Mouse (Mus musculus): ENCODE data around the gene Csrp1. TPM values are rescaled to one million over a fixed set of nuclear protein-coding genes. Genes with fewer than 3 reads are reported as not detected.
A peak's percentile ranks its signal among the peaks of the same experiment; 100 is the strongest.

Csrp1 gene
- polyA plus RNA-seq, 1 experiment from 2014 or later = 28.0 TPM

DNA sequence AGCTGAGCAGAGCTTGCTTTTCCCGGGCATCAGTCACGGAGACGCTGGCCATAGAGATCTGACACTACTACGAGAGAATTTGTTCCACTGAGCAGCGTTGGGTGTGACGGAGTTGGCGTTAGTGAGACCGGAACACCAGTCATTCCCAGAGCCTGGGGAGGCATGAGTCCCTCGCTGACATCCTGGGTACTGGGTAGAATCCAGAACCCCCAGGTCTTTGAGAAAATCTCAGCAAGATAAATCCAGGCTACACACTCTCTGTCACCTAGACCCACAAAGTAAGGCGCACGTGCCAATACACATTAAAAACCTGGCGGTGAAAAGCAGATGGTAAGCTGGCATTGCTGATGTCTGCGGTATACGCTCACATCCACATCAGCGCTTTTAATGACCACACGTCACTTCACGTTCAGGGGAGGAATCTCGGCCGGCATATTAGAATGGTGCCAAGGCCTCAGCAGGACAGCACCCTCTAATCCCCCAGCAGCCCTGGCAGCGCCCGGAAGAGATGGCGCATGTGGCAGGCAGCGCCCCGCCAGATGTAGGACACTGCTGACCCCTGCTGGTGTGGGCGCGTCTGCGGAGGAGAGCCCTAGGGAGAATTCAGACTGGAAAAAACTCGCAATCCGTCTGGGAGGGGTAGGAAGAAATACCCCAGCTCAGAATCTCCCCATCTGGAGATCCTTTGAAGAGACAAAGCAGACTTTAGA, 20.7 kb upstream of the Csrp1 start:
- 3% methylated on average over 29 of the region's 29 CpGs for WGBS
- Histone ChIP-seq H3K4me1 (replicated peaks) (peaks cover 23% of the 10 kb centered on the region), H3K9ac (peak overlapping the region; percentile 52), H3K36me3 (no peaks in the 10 kb centered on the region), H3K27me3 (peaks cover 19% of the 10 kb centered on the region), H3K27ac (replicated peaks) (peak overlapping the region; percentile 68), H3K4me3 (peak overlapping the region; percentile 34), H3K4me2 (peak overlapping the region; percentile 60), H3K9me3 (no peaks in the 10 kb centered on the region)
- ATAC-seq (ENCODE audit: low read depth) = peak; percentile 71

DNA sequence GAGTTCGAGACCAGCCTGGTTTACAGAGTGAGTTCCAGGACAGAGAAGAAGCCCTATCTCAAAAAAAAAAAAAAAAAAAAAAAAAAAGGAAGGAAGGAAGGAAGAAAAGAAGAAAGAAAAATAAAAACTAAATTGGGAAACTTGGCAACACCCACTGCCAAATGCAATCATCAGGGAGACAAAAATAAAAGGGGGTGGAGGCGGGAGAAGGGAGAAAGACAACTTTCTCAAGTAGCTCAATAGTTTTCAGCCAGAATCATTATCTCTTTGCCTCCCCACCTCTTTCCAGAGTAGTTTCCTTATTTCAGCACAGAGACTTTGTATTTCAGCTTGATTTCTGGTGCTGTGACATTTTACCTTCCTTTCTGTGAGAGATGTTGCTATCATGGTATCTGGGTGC, 20.0 kb upstream of the Csrp1 start:
- no peak for ATAC-seq (ENCODE audit: low read depth)
- 51% methylated on average over 2 of the region's 2 CpGs for WGBS
- Histone ChIP-seq H3K27ac (replicated peaks) (no peak overlapping the region), H3K4me2 (peak overlapping the region; percentile 60), H3K4me1 (replicated peaks) (peaks cover 23% of the 10 kb centered on the region), H3K36me3 (no peaks in the 10 kb centered on the region), H3K4me3 (peak overlapping the region; percentile 34; the same call in 1 of the 2 replicates), H3K9ac (peak overlapping the region; percentile 52; the same call in 1 of the 2 replicates), H3K9me3 (no peaks in the 10 kb centered on the region), H3K27me3 (peaks cover 19% of the 10 kb centered on the region)

DNA sequence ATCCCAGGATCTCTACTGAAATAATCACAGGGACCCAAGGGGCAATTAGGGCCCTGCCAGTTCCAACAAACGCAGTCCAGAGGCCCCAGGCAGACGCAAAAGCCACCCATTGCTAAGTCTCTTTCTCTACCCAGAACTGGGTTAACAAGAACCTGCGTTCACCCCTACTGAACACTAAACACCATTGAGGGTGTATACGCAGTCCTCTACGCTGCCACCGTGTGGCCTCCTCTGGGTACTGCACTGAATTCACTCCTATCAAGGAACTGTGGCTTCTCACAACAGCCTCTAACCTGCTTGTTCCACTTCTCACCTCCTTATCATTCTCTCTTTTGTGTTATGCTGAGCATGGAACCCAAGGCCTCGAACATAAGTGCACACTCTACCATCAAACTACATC, 19.3 kb upstream of the Csrp1 start:
- Histone ChIP-seq H3K4me2 (no peak overlapping the region), H3K4me1 (replicated peaks) (peaks cover 23% of the 10 kb centered on the region), H3K27me3 (peaks cover 19% of the 10 kb centered on the region), H3K4me3 (no peak overlapping the region), H3K9ac (no peak overlapping the region), H3K36me3 (no peaks in the 10 kb centered on the region), H3K9me3 (no peaks in the 10 kb centered on the region), H3K27ac (replicated peaks) (no peak overlapping the region)
- under 1% methylated on average over 7 of the region's 7 CpGs for WGBS
- ATAC-seq (ENCODE audit: low read depth) = 0 out of 2 replicates have a peak, but pooled peaks have one; percentile 16

DNA sequence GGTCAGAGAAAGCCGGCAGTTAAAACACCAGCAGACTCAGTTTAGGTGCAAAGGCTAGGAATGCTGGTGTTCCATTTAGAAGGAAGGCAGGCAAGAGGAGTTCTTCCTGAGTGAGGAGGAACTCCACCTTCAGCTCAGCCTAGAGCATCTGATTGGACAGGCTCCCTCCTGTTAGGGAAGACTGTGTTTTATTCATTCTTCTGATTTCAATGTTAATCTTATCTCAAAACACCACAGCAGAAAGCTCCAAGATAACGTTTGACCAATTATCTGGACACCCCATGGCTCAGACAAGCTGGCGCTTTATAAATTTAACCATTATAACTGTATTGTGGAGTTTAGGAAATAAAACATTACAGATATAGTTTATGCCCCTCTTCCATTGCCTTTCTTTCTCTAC, 18.5 kb upstream of the Csrp1 start:
- Histone ChIP-seq H3K36me3 (no peaks in the 10 kb centered on the region), H3K4me3 (no peak overlapping the region), H3K27ac (replicated peaks) (no peak overlapping the region), H3K9ac (no peak overlapping the region), H3K27me3 (peaks cover 19% of the 10 kb centered on the region), H3K4me2 (no peak overlapping the region), H3K4me1 (replicated peaks) (peaks cover 23% of the 10 kb centered on the region), H3K9me3 (no peaks in the 10 kb centered on the region)
- 51% methylated on average over 3 of the region's 3 CpGs for WGBS
- ATAC-seq (ENCODE audit: low read depth) = no peak

GRCm38 (mm10) chr1:135702722-135703121, 17.1 kb upstream of the Csrp1 start:
- no peaks in the 10 kb centered on the region for H3K9me3 ChIP-seq
- no peak overlapping the region for H3K9ac ChIP-seq
- no peak overlapping the region for H3K27ac ChIP-seq (replicated peaks)
- no peak overlapping the region for H3K4me3 ChIP-seq
- ATAC-seq (ENCODE audit: low read depth) = no peak
- H3K4me1 ChIP-seq (replicated peaks) = peaks cover 20% of the 10 kb centered on the region
- peaks cover 14% of the 10 kb centered on the region for H3K27me3 ChIP-seq
- no peaks in the 10 kb centered on the region for H3K36me3 ChIP-seq
- 73% methylated on average over 2 of the region's 2 CpGs for WGBS
- no peak overlapping the region for H3K4me2 ChIP-seq

GRCm38 (mm10) chr1:135704317-135704821, 15.5 kb upstream of the Csrp1 start:
- WGBS = 60% methylated on average over 3 of the region's 3 CpGs
- no peak overlapping the region for H3K4me3 ChIP-seq

GRCm38 (mm10) chr1:135708369-135708768, 11.5 kb upstream of the Csrp1 start:
- Histone ChIP-seq H3K9me3 (no peaks in the 10 kb centered on the region), H3K27ac (replicated peaks) (no peak overlapping the region), H3K9ac (no peak overlapping the region), H3K27me3 (no peaks in the 10 kb centered on the region), H3K4me2 (peak overlapping the region; percentile 34), H3K4me1 (replicated peaks) (no peaks in the 10 kb centered on the region), H3K36me3 (no peaks in the 10 kb centered on the region), H3K4me3 (no peak overlapping the region)
- no peak for ATAC-seq (ENCODE audit: low read depth)
- 58% methylated on average over 4 of the region's 4 CpGs for WGBS

More at GRCm38 (mm10) chr1:135704317-135704821, 15.5 kb upstream of the Csrp1 start:
- Histone ChIP-seq H3K9me3 (no peaks in the 10 kb centered on the region), H3K36me3 (no peaks in the 10 kb centered on the region), H3K9ac (no peak overlapping the region), H3K4me1 (replicated peaks) (peaks cover 4% of the 10 kb centered on the region), H3K27me3 (peaks cover 7% of the 10 kb centered on the region), H3K4me2 (no peak overlapping the region), H3K27ac (replicated peaks) (no peak overlapping the region)
- ATAC-seq (ENCODE audit: low read depth) = no peak

- Histone ChIP-seq H3K9me3 (no peaks in the 10 kb centered on the region), H3K4me2 (no peak overlapping the region), H3K9ac (no peak overlapping the region), H3K27me3 (no peaks in the 10 kb centered on the region), H3K4me1 (replicated peaks) (no peaks in the 10 kb centered on the region), H3K4me3 (no peak overlapping the region), H3K36me3 (no peaks in the 10 kb centered on the region), H3K27ac (replicated peaks) (no peak overlapping the region)
- WGBS = 62% methylated on average over 7 of the region's 7 CpGs
- ATAC-seq (ENCODE audit: low read depth) = no peak
Observed at GRCm38 (mm10) chr1:135711126-135711525, 8.7 kb upstream of the Csrp1 start.

DNA sequence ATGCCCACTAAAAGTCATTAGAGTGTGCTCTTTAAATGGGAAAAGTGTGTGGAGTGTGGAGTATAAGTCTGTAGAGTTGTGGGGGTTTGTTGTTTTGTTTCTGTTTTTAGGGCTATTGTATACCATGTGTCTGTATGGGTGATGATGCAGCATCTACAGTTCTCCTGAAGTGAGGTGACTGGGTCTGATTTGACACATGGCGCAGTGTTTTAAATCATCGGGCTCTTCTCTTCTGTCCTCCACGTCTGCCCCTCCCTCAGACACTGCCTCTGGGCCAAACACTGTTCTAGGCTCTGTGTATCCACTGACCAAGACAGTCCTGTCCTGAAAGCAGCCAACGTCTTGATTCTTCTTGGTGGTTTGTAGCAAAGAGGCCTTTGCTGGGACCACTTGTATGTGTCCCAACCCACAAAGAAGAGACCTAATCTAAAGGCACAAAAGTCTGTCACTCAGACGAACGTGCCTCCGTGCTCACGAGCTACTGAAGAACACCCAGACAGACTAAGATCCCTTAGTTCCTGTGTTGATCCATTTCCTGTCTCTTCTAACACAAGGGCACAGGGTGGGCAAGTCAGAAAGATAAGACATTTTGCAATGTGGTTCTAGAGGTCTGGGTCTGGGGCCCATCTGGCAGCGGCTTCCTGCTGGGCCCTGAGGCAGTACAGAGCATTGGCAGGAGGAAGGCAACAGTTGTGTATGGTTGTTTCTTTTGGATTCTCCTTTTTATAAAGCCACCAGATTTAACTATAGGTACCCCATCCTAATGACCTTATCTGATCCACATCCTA, 5.6 kb upstream of the Csrp1 start:
- no peak for ATAC-seq (ENCODE audit: low read depth)
- H3K27ac ChIP-seq (replicated peaks) = no peak overlapping the region
- H3K9me3 ChIP-seq = no peaks in the 10 kb centered on the region
- no peak overlapping the region for H3K9ac ChIP-seq
- H3K36me3 ChIP-seq = no peaks in the 10 kb centered on the region
- H3K27me3 ChIP-seq = no peaks in the 10 kb centered on the region
- 80% methylated on average over 9 of the region's 9 CpGs for WGBS
- H3K4me3 ChIP-seq = no peak overlapping the region
- H3K4me1 ChIP-seq (replicated peaks) = no peaks in the 10 kb centered on the region
- H3K4me2 ChIP-seq = no peak overlapping the region

GRCm38 (mm10) chr1:135714901-135715609, 4.8 kb upstream of the Csrp1 start:
- H3K36me3 ChIP-seq = no peaks in the 10 kb centered on the region
- H3K4me3 ChIP-seq = no peak overlapping the region
- no peak overlapping the region for H3K9ac ChIP-seq
- ATAC-seq (ENCODE audit: low read depth) = no peak
- no peaks in the 10 kb centered on the region for H3K4me1 ChIP-seq (replicated peaks)
- no peaks in the 10 kb centered on the region for H3K27me3 ChIP-seq
- no peaks in the 10 kb centered on the region for H3K9me3 ChIP-seq
- H3K27ac ChIP-seq (replicated peaks) = no peak overlapping the region
- 73% methylated on average over 3 of the region's 3 CpGs for WGBS
- H3K4me2 ChIP-seq = no peak overlapping the region

DNA sequence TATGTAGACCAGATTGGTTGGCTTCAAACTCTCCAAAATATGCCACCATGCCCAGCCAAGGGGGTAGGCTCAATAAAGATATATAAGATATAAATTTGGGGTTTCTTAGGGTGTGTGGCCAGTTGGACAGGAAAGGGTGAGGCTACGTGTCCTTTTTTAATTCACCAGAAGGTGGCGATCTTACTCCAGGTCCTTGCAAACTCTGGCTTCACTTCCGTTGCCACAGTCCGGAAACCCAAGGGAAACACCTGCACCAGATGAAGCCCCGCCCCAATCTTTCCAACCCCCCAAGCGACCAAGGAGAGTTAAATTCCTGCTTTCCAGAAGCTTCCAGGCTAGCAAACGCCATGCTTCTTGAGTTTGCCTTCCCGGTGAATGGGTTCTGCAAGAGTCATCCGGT, 375 bp upstream of the Csrp1 start:
- H3K4me3 ChIP-seq = no peak overlapping the region
- no peak overlapping the region for H3K4me2 ChIP-seq
- no peaks in the 10 kb centered on the region for H3K36me3 ChIP-seq
- H3K27me3 ChIP-seq = no peaks in the 10 kb centered on the region
- 19% methylated on average over 9 of the region's 9 CpGs for WGBS
- H3K9me3 ChIP-seq = no peaks in the 10 kb centered on the region
- H3K27ac ChIP-seq (replicated peaks) = no peak overlapping the region
- ATAC-seq (ENCODE audit: low read depth) = peak; percentile 56; the same call in 1 of the 2 replicates
- H3K9ac ChIP-seq = no peak overlapping the region
- no peaks in the 10 kb centered on the region for H3K4me1 ChIP-seq (replicated peaks)

DNA sequence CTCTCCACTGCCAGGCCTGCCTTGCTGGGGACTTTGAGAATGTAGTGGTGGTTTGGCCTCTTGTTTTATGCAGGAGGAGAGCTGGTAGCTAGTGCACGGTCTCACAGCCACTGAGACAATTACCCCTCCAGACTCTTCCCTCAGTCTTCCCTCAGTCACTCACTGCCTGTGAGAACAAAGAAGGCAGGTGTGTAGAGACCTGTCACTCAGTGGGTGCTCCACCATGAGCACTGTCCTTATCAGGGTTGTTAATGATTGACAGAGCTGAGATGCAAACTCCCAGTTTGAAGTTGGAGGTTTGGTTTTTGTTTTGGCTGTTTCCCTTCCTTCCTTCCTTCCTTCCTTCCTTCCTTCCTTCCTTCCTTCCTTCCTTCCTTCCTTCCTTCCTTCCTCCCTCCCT, 3.2 kb downstream of the Csrp1 start:
- H3K36me3 ChIP-seq = no peaks in the 10 kb centered on the region
- H3K9ac ChIP-seq = no peak overlapping the region
- ATAC-seq (ENCODE audit: low read depth) = no peak
- peaks cover 1% of the 10 kb centered on the region; the same call in 1 of the 2 replicates for H3K4me1 ChIP-seq (replicated peaks)
- 61% methylated on average over 1 of the region's 1 CpGs for WGBS
- H3K27me3 ChIP-seq = no peaks in the 10 kb centered on the region
- no peak overlapping the region for H3K27ac ChIP-seq (replicated peaks)
- no peaks in the 10 kb centered on the region for H3K9me3 ChIP-seq
- no peak overlapping the region for H3K4me2 ChIP-seq
- no peak overlapping the region for H3K4me3 ChIP-seq
